Mouse (Mus musculus) kidney, adult 8-10 months (tissue): ENCODE data around the gene Gm867.

Experiments
- DNase-seq, 2 experiments: peaks; one replicate each; pipeline ENCODE4 v3.0.0; 2022

Gm867 gene

GRCm38 (mm10) chr10:75894601-75895000, 45.9 kb downstream of the Gm867 start:
- DNase-seq: no peak

- DNase-seq: peak; percentile 97 to 98
Observed at GRCm38 (mm10) chr10:75893089-75893750, 47.3 kb downstream of the Gm867 start, which contains the start of gene Derl3. Gene Derl3 (plus strand): TSS chr10:75893413.

GRCm38 (mm10) chr10:75889406-75890153, 50.9 kb downstream of the Gm867 start:
- no peak for DNase-seq
